Mouse (Mus musculus) lung, adult 2 months (tissue): ENCODE results near the gene Desi1.

Source experiments
- CTCF ChIP-seq: fragments of 200-500 bp; IDR thresholded peaks from 2 replicates; pipeline ENCODE4 v1.5.1; 2011; ENCODE audit warnings: mild to moderate bottlenecking, low read length, control low read depth; ENCODE audit not compliant: insufficient read depth
- POLR2A ChIP-seq: fragments of 200-500 bp; IDR thresholded peaks from 2 replicates; pipeline ENCODE4 v1.6.1; 2011; ENCODE audit warnings: low read depth, mild to moderate bottlenecking, control low read depth, low read length, borderline replicate concordance; ENCODE audit errors: extremely low read depth

DNA sequence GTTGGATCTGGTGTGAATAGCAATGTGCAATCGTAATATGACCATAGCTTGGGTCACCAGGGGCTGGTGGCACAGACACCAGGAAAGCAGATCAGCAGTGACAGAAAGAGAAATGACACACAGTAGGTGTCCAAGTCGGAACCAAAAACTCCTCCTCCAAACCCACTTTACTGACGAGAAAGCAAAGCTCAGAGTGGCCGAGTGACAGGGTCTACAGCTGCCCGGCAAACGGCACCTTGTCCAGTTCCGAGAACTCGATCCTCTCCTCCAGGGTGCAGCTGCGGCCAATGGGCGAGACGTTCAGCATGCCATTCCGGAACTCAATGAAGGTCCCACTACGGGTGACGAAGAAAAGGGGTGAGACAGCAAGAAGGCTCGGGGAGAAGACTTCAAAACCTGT is 78.2 kb downstream of the Desi1 start:
- TF ChIP-seq CTCF (no peak), POLR2A (no peak)
